Comparison of ENCODE assay signal across 8 mouse cellular contexts in genomic region chr10:99164871-99165477, GRCm38 (mm10). TPM values are rescaled to one million over a fixed set of nuclear protein-coding genes. Genes with fewer than 3 reads are reported as not detected.
DNase-seq lines count a peak whose midpoint lies in the region; ATAC-seq and TF ChIP-seq lines count a peak whose summit lies in the region.

No protein-coding gene starts in this region.

- 38% methylated on average over 13 of the region's 13 CpGs for WGBS in embryonic facial prominence, embryonic 14.5 days
- 35% methylated on average over 12 of the region's 13 CpGs for WGBS in hindbrain, embryonic 15.5 days
- WGBS in liver, adult 2 months = 41% methylated on average over 13 of the region's 13 CpGs

- no peaks in the 10 kb centered on the region for H3K36me3 ChIP-seq in embryonic facial prominence, embryonic 14.5 days (ENCODE audit: control insufficient read depth, insufficient read depth, low read length)
- no peaks in the 10 kb centered on the region for H3K36me3 ChIP-seq in hindbrain, embryonic 15.5 days
- no peaks in the 10 kb centered on the region for H3K36me3 ChIP-seq in liver, adult 2 months (ENCODE audit: control insufficient read depth, insufficient read depth, low read length)

- H3K4me1 ChIP-seq in embryonic facial prominence, embryonic 14.5 days (ENCODE audit: control insufficient read depth, insufficient read depth, low read length) = no peaks in the 10 kb centered on the region; the same call in 1 of the 2 replicates
- H3K4me1 ChIP-seq in hindbrain, embryonic 15.5 days (replicated peaks) = no peaks in the 10 kb centered on the region
- peaks cover 10% of the 10 kb centered on the region for H3K4me1 ChIP-seq in liver, adult 2 months (ENCODE audit: control insufficient read depth, insufficient read depth, low read length)

- no peak overlapping the region for H3K4me3 ChIP-seq in embryonic facial prominence, embryonic 14.5 days (ENCODE audit: low read depth, low read length)
- no peak overlapping the region for H3K4me3 ChIP-seq in hindbrain, embryonic 15.5 days
- H3K4me3 ChIP-seq in liver, adult 2 months (ENCODE audit: insufficient read depth, low read depth, low read length) = no peak overlapping the region

- peak; percentile 67 for ATAC-seq in embryonic facial prominence, embryonic 14.5 days (ENCODE audit: low read depth)
- ATAC-seq in hindbrain, embryonic 15.5 days (ENCODE audit: low FRiP score, low read depth) = peak; percentile 73

- no peak overlapping the region for H3K9ac ChIP-seq in embryonic facial prominence, embryonic 14.5 days (ENCODE audit: low read depth, low read length)
- H3K9ac ChIP-seq in hindbrain, embryonic 15.5 days = no peak overlapping the region
- peak overlapping the region; percentile 38; the same call in 1 of the 2 replicates for H3K9ac ChIP-seq in liver, adult 2 months (ENCODE audit: low read depth, low read length)

- no peak overlapping the region for H3K4me2 ChIP-seq in embryonic facial prominence, embryonic 14.5 days (ENCODE audit: low read depth, low read length)
- no peak overlapping the region for H3K4me2 ChIP-seq in hindbrain, embryonic 15.5 days

- peak; percentile 26; the same call in 1 of the 2 replicates for TF ChIP-seq CTCF in liver, adult 2 months (IDR thresholded peaks at IDR 0.05; ENCODE audit: low read depth, low read length)

- no peaks in the 10 kb centered on the region for H3K27me3 ChIP-seq in embryonic facial prominence, embryonic 14.5 days (replicated peaks; ENCODE audit: control insufficient read depth, insufficient read depth, low read length)
- no peaks in the 10 kb centered on the region for H3K27me3 ChIP-seq in hindbrain, embryonic 15.5 days
- no peaks in the 10 kb centered on the region for H3K27me3 ChIP-seq in liver, adult 2 months (ENCODE audit: control insufficient read depth, insufficient read depth, low read length)

- TF ChIP-seq POLR2A in liver, adult 2 months (IDR thresholded peaks at IDR 0.05; ENCODE audit: extremely low read depth, insufficient read depth, low read length) = no peak

- DNase-seq in adrenal gland, postnatal 14 days = peak; percentile 61
- DNase-seq in adrenal gland, postnatal 4 days (ENCODE audit: low spot score in 2 of 2) = no peak
- peak; percentile 19 for DNase-seq in MEL-GATA-1-ER (ENCODE audit: extremely low read depth, low read depth)
- peak; percentile 84 for DNase-seq in embryonic facial prominence, embryonic 14.5 days (ENCODE audit: low spot score)
- peak; percentile 50 for DNase-seq in liver, adult 2 months (ENCODE audit: extremely low read depth, low read depth, low spot score)
- peak; percentile 75 for DNase-seq in naive thymus-derived CD4-positive, alpha-beta T cell, adult 2 months (ENCODE audit: low read depth)
- no peak for DNase-seq in ovary, adult 18-20 months (ENCODE audit: low spot score)

- H3K79me2 ChIP-seq in liver, adult 2 months (ENCODE audit: control insufficient read depth, insufficient read depth, low read length) = no peaks in the 10 kb centered on the region

- no peaks in the 10 kb centered on the region for H3K9me3 ChIP-seq in embryonic facial prominence, embryonic 14.5 days (ENCODE audit: control insufficient read depth, low read length)
- H3K9me3 ChIP-seq in hindbrain, embryonic 15.5 days = no peaks in the 10 kb centered on the region

- no peak overlapping the region for H3K27ac ChIP-seq in embryonic facial prominence, embryonic 14.5 days (replicated peaks; ENCODE audit: low read depth, low read length)
- no peak overlapping the region for H3K27ac ChIP-seq in hindbrain, embryonic 15.5 days (replicated peaks)
- no peak overlapping the region for H3K27ac ChIP-seq in liver, adult 2 months (replicated peaks; ENCODE audit: insufficient read depth, low read depth, low read length)

RNA-seq across cellular contexts. Expression of gene Phxr2, which starts 38.8 kb away (rescaled TPM):
- not detected in 2 replicates for total RNA-seq in adrenal gland, postnatal 14 days (2021)
- not detected for total RNA-seq in adrenal gland, postnatal 4 days (2021)
- not detected in 2 replicates for polyA plus RNA-seq in embryonic facial prominence, embryonic 14.5 days (2014; fragmentation: Nextera tagmentation; extraction: Ambion mirVana)
- not detected in 2 replicates for polyA plus RNA-seq in hindbrain, embryonic 15.5 days (2015; fragmentation: Nextera tagmentation; extraction: Ambion mirVana)
- total RNA-seq in liver, adult 2 months (2014; rRNA removed) = not detected in 2 replicates
- polyA plus RNA-seq in liver, adult 2 months (2012; rRNA removed) = not detected in 2 replicates

RNA-seq across cellular contexts. Expression of gene Galnt4, which starts 57.0 kb away (rescaled TPM):
- 6.8 and 6.9 TPM in 2 replicates for total RNA-seq in adrenal gland, postnatal 14 days (2021)
- 10 to 100 TPM; 10.4 to 11.0 TPM for total RNA-seq in adrenal gland, postnatal 4 days (2021)
- polyA plus RNA-seq in embryonic facial prominence, embryonic 14.5 days (2014; fragmentation: Nextera tagmentation; extraction: Ambion mirVana) = 14.7 and 16.2 TPM in 2 replicates
- polyA plus RNA-seq in hindbrain, embryonic 15.5 days (2015; fragmentation: Nextera tagmentation; extraction: Ambion mirVana) = 3.0 and 3.3 TPM in 2 replicates
- total RNA-seq in liver, adult 2 months (2014; rRNA removed) = 6.6 and 6.9 TPM in 2 replicates
- 1.0 and 1.3 TPM in 2 replicates for polyA plus RNA-seq in liver, adult 2 months (2012; rRNA removed)

RNA-seq across cellular contexts. Expression of gene Poc1b, which starts 58.1 kb away (rescaled TPM):
- total RNA-seq in adrenal gland, postnatal 14 days (2021) = 12.7 and 13.1 TPM in 2 replicates
- 10 to 100 TPM; 15.1 to 16.4 TPM for total RNA-seq in adrenal gland, postnatal 4 days (2021)
- polyA plus RNA-seq in embryonic facial prominence, embryonic 14.5 days (2014; fragmentation: Nextera tagmentation; extraction: Ambion mirVana) = 18.9 and 22.5 TPM in 2 replicates
- polyA plus RNA-seq in hindbrain, embryonic 15.5 days (2015; fragmentation: Nextera tagmentation; extraction: Ambion mirVana) = 11.5 and 15.4 TPM in 2 replicates
- total RNA-seq in liver, adult 2 months (2014; rRNA removed) = 1.8 and 2.3 TPM in 2 replicates
- polyA plus RNA-seq in liver, adult 2 months (2012; rRNA removed) = 1.7 and 2.0 TPM in 2 replicates

Comparison
In these comparisons a context has a peak if more than half of its experiments do, and no peak if none do; other contexts are left out.
1. DNase-seq: peak in adrenal gland, postnatal 14 days (single experiment), MEL-GATA-1-ER (single experiment), embryonic facial prominence, embryonic 14.5 days (single experiment), liver, adult 2 months (single experiment) and naive thymus-derived CD4-positive, alpha-beta T cell, adult 2 months (single experiment); none in adrenal gland, postnatal 4 days (0 of 2) and ovary, adult 18-20 months (single experiment).